Mouse (Mus musculus): ENCODE results near the gene Hist1h2ae.

DNA sequence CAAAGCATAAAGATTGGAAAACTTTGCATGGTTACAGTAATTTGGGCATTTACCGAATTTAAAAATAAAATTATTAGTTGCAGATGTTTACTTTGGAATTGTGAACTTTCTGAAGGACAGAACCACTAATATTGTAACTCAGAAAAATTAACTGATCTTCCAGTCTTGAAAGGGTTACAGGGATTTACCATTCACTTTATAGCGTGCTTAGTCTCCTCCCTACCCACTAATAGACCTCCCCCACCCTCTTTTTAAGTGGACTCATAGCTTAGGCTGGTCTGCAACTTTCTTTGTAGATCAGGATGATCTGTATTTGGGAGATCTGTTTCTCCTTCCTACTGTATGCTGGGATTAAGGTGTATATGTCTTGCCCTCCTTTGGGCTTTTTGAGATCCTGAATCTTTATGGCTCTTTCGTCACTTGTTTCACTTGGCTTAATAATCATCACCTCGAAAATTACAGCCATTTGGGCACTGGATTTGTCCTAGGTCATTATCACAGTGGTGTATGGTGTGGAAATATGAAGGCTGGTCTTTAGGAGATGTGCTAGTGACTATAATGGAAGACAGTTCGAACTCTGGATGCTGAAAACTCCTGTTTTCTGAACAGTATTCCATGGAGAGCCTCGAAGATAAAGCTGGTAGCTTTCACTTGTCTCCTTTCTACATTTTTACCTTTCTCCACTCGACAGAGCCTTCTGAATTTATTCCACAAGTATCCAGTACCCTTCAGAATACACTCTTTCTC is 34.8 kb downstream of the Hist1h2ae start:
- TF ChIP-seq CTCF (IDR thresholded peaks at IDR 0.05; ENCODE audit: borderline replicate concordance, extremely low read depth, insufficient read depth, insufficient read length), result no peak
- TF ChIP-seq POLR2A (IDR thresholded peaks at IDR 0.05; ENCODE audit: borderline replicate concordance, extremely low read depth, insufficient read depth, insufficient read length, poor library complexity, severe bottlenecking), result no peak
